Mouse (Mus musculus): ENCODE measurements around the gene Pnck. TPM values are rescaled to one million over a fixed set of nuclear protein-coding genes. Genes with fewer than 3 reads are reported as not detected.

The Pnck gene
- polyA plus RNA-seq (2014; fragmentation: Nextera tagmentation; extraction: Ambion mirVana): 142 and 186 TPM in 2 replicates

DNA sequence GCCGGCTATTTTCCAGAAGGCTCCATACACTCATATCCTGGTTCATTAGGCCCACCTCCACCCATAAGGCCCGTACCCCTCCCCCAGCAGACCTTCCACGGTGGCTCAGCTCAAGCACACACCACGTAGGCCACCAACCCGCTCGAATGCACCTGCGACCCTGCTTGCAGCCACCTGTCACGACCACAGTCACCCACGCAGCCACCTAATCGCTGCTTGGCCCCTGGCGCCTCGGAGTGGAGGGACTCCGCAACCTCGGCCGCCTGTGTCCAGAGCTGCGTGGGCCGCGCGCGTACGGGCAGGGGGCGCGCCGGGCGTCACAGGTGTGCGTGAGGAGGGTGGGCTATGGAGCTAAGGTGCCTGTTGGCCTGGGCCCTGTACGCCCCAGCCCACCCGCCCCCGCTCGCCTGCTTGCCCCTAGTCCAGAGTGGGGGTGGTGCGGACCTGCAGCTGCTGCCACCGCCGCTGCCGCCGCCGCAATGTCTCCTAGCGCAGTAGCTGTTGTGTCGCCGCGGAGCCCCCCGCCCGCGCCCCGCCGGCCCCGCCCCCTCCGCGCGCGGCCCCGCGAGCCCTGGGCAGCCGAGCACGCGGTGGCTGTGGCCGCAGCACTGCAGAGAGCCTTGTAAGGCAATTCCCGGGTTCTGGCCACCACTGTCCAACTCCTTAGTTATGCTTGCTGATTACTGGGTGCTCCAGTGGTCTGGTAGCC is at the start of gene Pnck:
Gene Pnck (minus strand): TSS at position 543 of the 709 bp plus-strand sequence.
- H3K9me3 ChIP-seq (ENCODE audit: control insufficient read depth, low read length): no peaks in the 10 kb centered on the region
- no peaks in the 10 kb centered on the region for H3K27me3 ChIP-seq (ENCODE audit: control insufficient read depth, insufficient read depth, low read length)
- H3K4me1 ChIP-seq (ENCODE audit: control insufficient read depth, insufficient read depth, low read length): no peaks in the 10 kb centered on the region
- 14% methylated on average over 38 of the region's 57 CpGs for WGBS
- H3K4me3 ChIP-seq (ENCODE audit: low read depth, low read length): peak within 1 kb of the TSS; percentile 46
- peak; percentile 68 for ATAC-seq (ENCODE audit: low read depth)
- peak within 1 kb of the TSS; percentile 51 for H3K4me2 ChIP-seq (ENCODE audit: low read depth, low read length)
- peak within 1 kb of the TSS; percentile 52; the same call in 1 of the 2 replicates for H3K27ac ChIP-seq (ENCODE audit: low read depth, low read length)
- H3K36me3 ChIP-seq (ENCODE audit: control insufficient read depth, insufficient read depth, low read length): no peaks in the 10 kb centered on the region
- peak within 1 kb of the TSS; percentile 58 for H3K9ac ChIP-seq (replicated peaks; ENCODE audit: low read depth, low read length)

DNA sequence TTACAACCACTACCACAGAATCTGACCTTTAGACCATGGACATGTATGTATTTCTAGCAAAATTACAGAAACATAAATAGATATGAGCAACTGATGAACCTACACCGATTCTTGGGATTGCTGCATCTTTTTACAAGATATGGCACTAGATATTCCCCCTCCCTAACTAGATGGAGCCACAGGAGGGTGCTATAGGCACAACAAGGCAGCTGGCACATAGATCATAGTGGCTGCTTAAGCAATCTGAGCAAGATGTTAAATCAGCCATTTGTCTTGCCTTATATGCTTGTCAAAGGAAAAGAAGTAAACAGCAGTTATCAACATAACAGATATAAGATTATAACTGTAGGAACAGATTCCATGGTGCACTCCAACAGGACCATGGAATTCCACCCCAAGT is 40.6 kb upstream of the Pnck start:
- no peaks in the 10 kb centered on the region for H3K36me3 ChIP-seq (ENCODE audit: control insufficient read depth, insufficient read depth, low read length)
- no peak overlapping the region for H3K27ac ChIP-seq (ENCODE audit: low read depth, low read length)
- no peak overlapping the region for H3K4me2 ChIP-seq (ENCODE audit: low read depth, low read length)
- no peaks in the 10 kb centered on the region for H3K27me3 ChIP-seq (ENCODE audit: control insufficient read depth, insufficient read depth, low read length)
- H3K4me1 ChIP-seq (ENCODE audit: control insufficient read depth, insufficient read depth, low read length): no peaks in the 10 kb centered on the region
- no peak overlapping the region for H3K9ac ChIP-seq (replicated peaks; ENCODE audit: low read depth, low read length)
- 97% methylated on average over 1 of the region's 1 CpGs for WGBS
- no peaks in the 10 kb centered on the region for H3K9me3 ChIP-seq (ENCODE audit: control insufficient read depth, low read length)
- no peak overlapping the region for H3K4me3 ChIP-seq (ENCODE audit: low read depth, low read length)
- no peak for ATAC-seq (ENCODE audit: low read depth)

DNA sequence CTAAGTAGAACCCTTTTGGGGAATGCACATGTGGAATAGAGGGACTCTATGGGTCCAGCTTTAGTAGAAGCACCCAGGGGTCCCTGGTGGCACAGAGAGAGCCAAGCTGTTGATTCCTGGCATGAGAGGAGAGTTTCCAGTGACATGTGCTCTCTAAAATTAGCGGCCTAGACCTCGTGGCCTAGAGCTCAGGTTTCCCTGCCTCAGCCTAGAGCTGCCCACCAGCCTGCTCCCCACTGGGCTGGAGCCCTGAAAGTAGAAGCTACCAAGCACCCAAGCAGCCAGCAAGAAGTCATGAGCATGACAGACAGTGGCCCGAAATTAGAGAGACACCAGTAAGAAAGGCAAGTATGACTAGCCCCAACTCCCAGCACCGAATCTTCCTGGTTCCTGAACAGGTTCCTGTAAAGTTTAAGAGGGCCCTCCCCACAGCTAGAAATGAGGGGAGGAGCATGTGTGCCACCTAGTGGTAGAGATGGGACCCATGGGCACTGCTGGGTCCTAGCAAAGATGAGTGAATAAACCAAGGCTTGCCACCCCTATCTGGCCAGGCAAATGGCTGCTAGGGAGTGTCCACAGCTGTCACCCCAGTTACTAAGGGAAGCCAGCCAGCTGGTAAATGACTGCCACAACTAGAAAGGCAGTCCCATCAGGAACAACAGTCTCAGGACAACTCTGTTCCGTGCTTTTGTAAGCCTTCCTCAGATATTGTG is 31.2 kb upstream of the Pnck start:
- H3K36me3 ChIP-seq (ENCODE audit: control insufficient read depth, insufficient read depth, low read length): no peaks in the 10 kb centered on the region
- H3K27me3 ChIP-seq (ENCODE audit: control insufficient read depth, insufficient read depth, low read length): no peaks in the 10 kb centered on the region
- H3K9ac ChIP-seq (replicated peaks; ENCODE audit: low read depth, low read length): no peak overlapping the region
- H3K9me3 ChIP-seq (ENCODE audit: control insufficient read depth, low read length): no peaks in the 10 kb centered on the region
- WGBS: 74% methylated on average over 5 of the region's 5 CpGs
- H3K4me3 ChIP-seq (ENCODE audit: low read depth, low read length): no peak overlapping the region
- ATAC-seq (ENCODE audit: low read depth): peak; percentile 51; the same call in 1 of the 2 replicates
- H3K4me1 ChIP-seq (ENCODE audit: control insufficient read depth, insufficient read depth, low read length): no peaks in the 10 kb centered on the region
- H3K27ac ChIP-seq (ENCODE audit: low read depth, low read length): no peak overlapping the region
- no peak overlapping the region for H3K4me2 ChIP-seq (ENCODE audit: low read depth, low read length)

DNA sequence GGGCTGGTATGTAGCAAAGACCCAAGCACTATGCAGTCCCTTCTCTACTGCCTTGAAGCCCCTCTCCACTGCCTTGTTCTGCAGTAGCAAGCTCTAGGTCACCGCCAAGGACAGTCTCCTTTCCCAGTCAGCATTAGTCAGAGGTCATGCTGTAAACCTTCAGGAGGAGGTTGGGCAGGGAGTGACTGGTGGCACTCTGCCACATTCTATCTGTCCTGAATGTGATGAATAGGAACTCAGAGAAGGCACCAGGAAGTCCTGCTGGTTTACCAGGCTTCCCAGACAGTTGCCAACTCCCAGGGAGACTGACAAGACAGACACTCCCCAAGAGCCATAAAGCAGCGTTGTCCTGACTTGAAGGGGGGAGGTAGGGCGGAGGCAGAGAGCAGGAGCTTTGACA is 25.7 kb upstream of the Pnck start:
- Histone ChIP-seq H3K36me3 (ENCODE audit: control insufficient read depth, insufficient read depth, low read length) (no peaks in the 10 kb centered on the region), H3K9me3 (ENCODE audit: control insufficient read depth, low read length) (no peaks in the 10 kb centered on the region), H3K4me2 (ENCODE audit: low read depth, low read length) (no peak overlapping the region), H3K4me3 (ENCODE audit: low read depth, low read length) (no peak overlapping the region), H3K27ac (ENCODE audit: low read depth, low read length) (no peak overlapping the region), H3K27me3 (ENCODE audit: control insufficient read depth, insufficient read depth, low read length) (no peaks in the 10 kb centered on the region), H3K4me1 (ENCODE audit: control insufficient read depth, insufficient read depth, low read length) (no peaks in the 10 kb centered on the region), H3K9ac (replicated peaks; ENCODE audit: low read depth, low read length) (no peak overlapping the region)
- WGBS: 59% methylated on average over 3 of the region's 3 CpGs
- ATAC-seq (ENCODE audit: low read depth): no peak

DNA sequence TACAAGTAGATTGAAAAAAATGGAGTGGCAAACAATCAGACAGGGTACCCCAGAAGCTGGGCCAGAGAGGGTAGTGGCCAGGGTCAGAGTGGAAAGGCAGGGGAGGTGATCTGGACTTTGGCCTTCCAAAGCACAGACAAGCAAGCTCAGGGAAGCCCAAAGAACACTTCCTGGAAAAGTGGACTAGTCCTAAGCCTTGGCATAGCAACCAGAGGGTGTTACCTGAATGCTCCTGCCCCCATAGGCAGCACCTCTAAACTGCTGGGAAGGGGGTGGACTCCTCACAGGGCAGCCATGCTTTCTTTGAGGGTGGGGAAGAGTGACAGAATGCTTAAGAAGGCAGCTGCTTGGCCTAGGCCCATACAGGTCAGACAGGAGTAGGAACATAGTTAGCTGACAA is 25.1 kb upstream of the Pnck start:
- no peak for ATAC-seq (ENCODE audit: low read depth)

DNA sequence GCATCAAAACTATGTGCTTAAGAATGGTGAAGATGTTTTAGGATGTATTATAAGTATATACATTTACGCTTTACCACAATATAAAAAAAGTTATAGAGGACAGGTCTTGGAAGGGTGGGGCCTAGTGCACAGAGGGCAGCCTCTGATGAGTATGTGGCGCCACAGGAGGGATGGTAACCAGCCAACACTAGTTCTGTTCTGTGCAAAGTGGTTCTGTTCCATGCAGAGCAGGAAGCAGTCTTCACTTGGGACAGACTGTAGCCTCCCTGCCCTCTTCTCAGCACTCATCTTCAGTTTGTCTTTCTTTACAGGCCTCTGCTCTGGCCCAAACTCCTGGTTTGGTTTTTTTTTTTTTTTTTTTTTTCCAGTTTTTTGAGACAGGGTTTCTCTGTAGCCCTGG is 24.2 kb upstream of the Pnck start:
- H3K4me1 ChIP-seq (ENCODE audit: control insufficient read depth, insufficient read depth, low read length): no peaks in the 10 kb centered on the region
- H3K27ac ChIP-seq (ENCODE audit: low read depth, low read length): no peak overlapping the region
- no peaks in the 10 kb centered on the region for H3K36me3 ChIP-seq (ENCODE audit: control insufficient read depth, insufficient read depth, low read length)
- H3K27me3 ChIP-seq (ENCODE audit: control insufficient read depth, insufficient read depth, low read length): no peaks in the 10 kb centered on the region
- H3K9me3 ChIP-seq (ENCODE audit: control insufficient read depth, low read length): no peaks in the 10 kb centered on the region
- no peak for ATAC-seq (ENCODE audit: low read depth)
- WGBS: 94% methylated on average over 2 of the region's 2 CpGs
- H3K4me2 ChIP-seq (ENCODE audit: low read depth, low read length): no peak overlapping the region
- no peak overlapping the region for H3K4me3 ChIP-seq (ENCODE audit: low read depth, low read length)
- H3K9ac ChIP-seq (replicated peaks; ENCODE audit: low read depth, low read length): no peak overlapping the region

More for the DNA sequence above, 25.1 kb upstream of the Pnck start:
- H3K4me3 ChIP-seq (ENCODE audit: low read depth, low read length): no peak overlapping the region
- no peak overlapping the region for H3K4me2 ChIP-seq (ENCODE audit: low read depth, low read length)
- no peak overlapping the region for H3K9ac ChIP-seq (replicated peaks; ENCODE audit: low read depth, low read length)
- no peaks in the 10 kb centered on the region for H3K27me3 ChIP-seq (ENCODE audit: control insufficient read depth, insufficient read depth, low read length)
- no peak overlapping the region for H3K27ac ChIP-seq (ENCODE audit: low read depth, low read length)
- no peaks in the 10 kb centered on the region for H3K36me3 ChIP-seq (ENCODE audit: control insufficient read depth, insufficient read depth, low read length)
- no peaks in the 10 kb centered on the region for H3K4me1 ChIP-seq (ENCODE audit: control insufficient read depth, insufficient read depth, low read length)
- no peaks in the 10 kb centered on the region for H3K9me3 ChIP-seq (ENCODE audit: control insufficient read depth, low read length)

DNA sequence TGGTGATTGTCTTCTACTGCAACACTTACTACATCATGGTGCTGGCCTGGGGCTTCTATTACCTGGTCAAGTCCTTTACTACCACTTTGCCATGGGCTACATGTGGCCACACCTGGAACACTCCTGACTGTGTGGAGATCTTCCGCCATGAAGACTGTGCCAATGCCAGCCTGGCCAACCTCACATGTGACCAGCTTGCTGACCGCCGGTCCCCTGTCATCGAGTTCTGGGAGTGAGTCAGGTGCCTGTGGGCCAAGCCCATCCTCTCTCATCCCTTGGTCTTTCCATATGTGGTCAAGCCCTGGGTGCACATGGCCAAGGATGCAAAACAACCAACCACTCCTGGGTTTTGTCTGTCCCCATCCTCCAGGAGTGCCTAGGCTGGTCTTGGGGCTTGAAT is 16.8 kb upstream of the Pnck start:
- Histone ChIP-seq H3K27me3 (ENCODE audit: control insufficient read depth, insufficient read depth, low read length) (no peaks in the 10 kb centered on the region), H3K27ac (ENCODE audit: low read depth, low read length) (no peak overlapping the region), H3K36me3 (ENCODE audit: control insufficient read depth, insufficient read depth, low read length) (0 out of 2 replicates have a peak, but pooled peaks cover 3% of the 10 kb centered on the region), H3K4me1 (ENCODE audit: control insufficient read depth, insufficient read depth, low read length) (peaks cover 7% of the 10 kb centered on the region; the same call in 1 of the 2 replicates), H3K9ac (replicated peaks; ENCODE audit: low read depth, low read length) (no peak overlapping the region), H3K4me2 (ENCODE audit: low read depth, low read length) (no peak overlapping the region), H3K9me3 (ENCODE audit: control insufficient read depth, low read length) (no peaks in the 10 kb centered on the region), H3K4me3 (ENCODE audit: low read depth, low read length) (no peak overlapping the region)
- WGBS: 93% methylated on average over 4 of the region's 4 CpGs
- no peak for ATAC-seq (ENCODE audit: low read depth)

DNA sequence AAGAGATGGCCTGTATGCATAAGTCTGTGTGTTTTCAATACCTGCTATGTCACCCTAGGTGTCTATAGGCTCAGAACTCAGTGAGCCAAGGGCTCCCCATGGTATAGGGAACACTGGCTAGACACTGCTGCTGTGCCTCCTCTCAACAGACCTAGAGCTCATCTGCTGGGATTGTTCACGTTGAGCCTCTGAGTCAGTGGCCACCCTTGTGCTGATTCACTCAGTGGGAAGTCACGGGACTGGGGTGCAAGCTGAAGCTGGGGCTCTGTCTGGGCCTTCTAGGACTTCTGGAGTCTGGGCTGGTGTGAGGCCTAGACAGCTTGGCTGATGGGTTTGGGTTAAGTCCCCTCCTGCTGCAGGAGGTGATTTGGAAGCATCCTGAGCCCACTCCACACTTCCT is 15.3 kb upstream of the Pnck start:
- H3K4me1 ChIP-seq (ENCODE audit: control insufficient read depth, insufficient read depth, low read length): peaks cover 7% of the 10 kb centered on the region; the same call in 1 of the 2 replicates
- no peak overlapping the region for H3K9ac ChIP-seq (replicated peaks; ENCODE audit: low read depth, low read length)
- peak overlapping the region; percentile 50; the same call in 1 of the 2 replicates for H3K4me3 ChIP-seq (ENCODE audit: low read depth, low read length)
- H3K9me3 ChIP-seq (ENCODE audit: control insufficient read depth, low read length): no peaks in the 10 kb centered on the region
- no peak overlapping the region for H3K27ac ChIP-seq (ENCODE audit: low read depth, low read length)
- WGBS: 60% methylated on average over 2 of the region's 2 CpGs
- H3K4me2 ChIP-seq (ENCODE audit: low read depth, low read length): peak overlapping the region; percentile 57
- H3K27me3 ChIP-seq (ENCODE audit: control insufficient read depth, insufficient read depth, low read length): no peaks in the 10 kb centered on the region
- H3K36me3 ChIP-seq (ENCODE audit: control insufficient read depth, insufficient read depth, low read length): 0 out of 2 replicates have a peak, but pooled peaks cover 3% of the 10 kb centered on the region
- no peak for ATAC-seq (ENCODE audit: low read depth)

Measured in neural tube, embryonic 14.5 days (tissue).